Mouse (Mus musculus): ENCODE measurements around the gene Zcchc17.

DNA sequence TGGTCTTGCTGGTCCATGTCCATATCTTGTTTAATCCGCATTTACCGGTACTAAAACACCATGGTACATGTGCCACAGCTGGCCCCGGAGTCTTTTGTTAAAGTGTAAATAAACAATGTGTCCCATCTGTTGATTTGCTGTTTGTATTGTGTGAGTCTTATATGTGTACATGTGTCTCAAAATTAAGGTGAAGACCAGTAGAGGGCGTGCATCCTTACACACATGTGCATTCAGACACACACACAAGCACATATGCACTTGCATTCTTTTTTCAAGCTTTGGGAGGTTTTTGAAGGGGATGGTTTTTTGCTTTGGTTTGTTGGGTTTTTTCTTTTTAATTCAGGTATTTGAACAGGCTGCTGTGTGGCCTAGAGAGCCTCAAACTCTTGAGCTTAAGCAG is 16.9 kb upstream of the Zcchc17 start:
- TF ChIP-seq POLR2A (IDR thresholded peaks at IDR 0.05; ENCODE audit: low read depth, low read length) (no peak), CTCF (IDR thresholded peaks at IDR 0.05; ENCODE audit: extremely low read depth, insufficient read length, insufficient replicate concordance, low read depth, low read length) (no peak)

Measured in small intestine, adult 2 months (tissue).